Mouse (Mus musculus) hindbrain, embryonic 11.5 days (tissue): ENCODE measurements around the gene Fundc2. TPM values are rescaled to one million over a fixed set of nuclear protein-coding genes. Genes with fewer than 3 reads are reported as not detected.
A peak's percentile ranks its signal among the peaks of the same experiment; 100 is the strongest.

ENCODE experiments used
- ATAC-seq: fragments of 200-750 bp; cut with Nextera tagmentation; 2 replicates; pipeline ENCODE4 v1.8.0; 2017; ENCODE audit warnings: mild to moderate bottlenecking, moderate TSS enrichment, moderate library complexity; ENCODE audit not compliant: low FRiP score
- DNase-seq: peaks from one replicate; pipeline ENCODE4 v3.0.0-alpha.2; 2015; ENCODE audit warnings: low spot score
- H3K27ac ChIP-seq: fragments of 300-500 bp; sonication (generic); 2 replicates; pipeline ENCODE4 v1.5.1; 2014; ENCODE audit warnings: mild to moderate bottlenecking, low read depth, low read length
- H3K27me3 ChIP-seq: fragments of 300-500 bp; sonication (generic); 2 replicates; pipeline ENCODE4 v1.6.1; 2014; ENCODE audit warnings: mild to moderate bottlenecking, low read length, moderate library complexity, mixed read lengths; ENCODE audit not compliant: control insufficient read depth, insufficient read depth
- H3K36me3 ChIP-seq: fragments of 300-500 bp; sonication (generic); 2 replicates; pipeline ENCODE4 v1.6.1; 2014; ENCODE audit warnings: mild to moderate bottlenecking, low read length, moderate library complexity, mixed read lengths; ENCODE audit not compliant: control insufficient read depth, insufficient read depth
- H3K4me1 ChIP-seq: fragments of 300-500 bp; sonication (generic); replicated peaks from 2 replicates; pipeline ENCODE4 v1.6.1; 2014; ENCODE audit warnings: low read length, mixed read lengths; ENCODE audit not compliant: control insufficient read depth, insufficient read depth
- H3K4me2 ChIP-seq: fragments of 300-500 bp; sonication (generic); replicated peaks from 2 replicates; pipeline ENCODE4 v1.6.1; 2014; ENCODE audit warnings: mild to moderate bottlenecking, low read depth, low read length
- H3K4me3 ChIP-seq: fragments of 300-500 bp; sonication (generic); 2 replicates; pipeline ENCODE4 v1.5.1; 2014; ENCODE audit warnings: low read depth, low read length
- H3K9ac ChIP-seq: fragments of 300-500 bp; sonication (generic); 2 replicates; pipeline ENCODE4 v1.6.1; 2014; ENCODE audit warnings: low read depth, low read length
- H3K9me3 ChIP-seq: fragments of 300-500 bp; sonication (generic); 2 replicates; pipeline ENCODE4 v1.6.1; 2016; ENCODE audit warnings: low read length; ENCODE audit not compliant: control insufficient read depth
- WGBS: fragments of 180-500 bp; shearing (Covaris S2); extraction: QIAGEN DNeasy Blood & Tissue Kit; methylation state at CpG from one replicate; pipeline ENCODE4 v1.1.7; 2014; 5-methylcytosine and 5-hydroxymethylcytosine counted together
- polyA plus RNA-seq: library from polyadenylated mRNA; unstranded; fragments of >200 nt; fragmentation: Nextera tagmentation; extraction: Ambion mirVana; gene quantifications from 2 replicates; pipeline ENCODE4 v1.2.1, GENCODE M21; 2014

Gene Fundc2
- polyA plus RNA-seq = 37.5 and 44.6 TPM in 2 replicates

DNA sequence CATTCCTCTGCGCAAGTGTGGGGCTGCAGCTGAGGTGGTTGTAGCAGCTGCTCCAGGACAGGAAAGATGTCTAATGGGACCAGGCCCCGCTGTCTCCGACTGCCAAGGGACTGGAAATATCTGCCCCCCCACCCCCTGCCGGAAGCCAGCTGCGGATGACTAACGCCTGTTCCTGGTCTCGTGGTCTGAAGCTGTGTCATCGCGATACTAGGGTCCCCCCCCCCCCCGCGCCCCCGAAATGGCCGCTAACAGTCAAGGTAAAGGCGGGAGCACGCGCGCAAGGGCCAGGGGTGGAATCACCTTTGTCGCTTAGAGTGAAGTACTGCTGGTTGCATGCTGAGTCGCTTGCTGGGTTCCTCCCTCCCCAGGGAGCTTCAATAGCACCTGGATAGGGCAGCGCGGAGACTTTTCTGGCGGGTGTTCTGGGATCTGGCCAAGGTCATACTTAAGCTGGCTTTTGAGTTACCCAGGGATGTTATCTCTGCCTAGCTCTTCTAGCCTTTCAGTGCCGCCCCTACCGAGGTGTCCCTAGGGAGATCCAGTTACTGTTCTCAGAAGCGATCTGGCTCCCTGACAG, at the start of gene Fundc2, which contains the start of gene F8:
Gene Fundc2 (plus strand): TSS at position 205 of the 577 bp plus-strand sequence.
Gene F8 (minus strand): TSS at position 421 of the 577 bp plus-strand sequence.
- peak within 1 kb of the TSS; percentile 61 for H3K9ac ChIP-seq
- peak within 1 kb of the TSS; percentile 36 for H3K4me3 ChIP-seq
- H3K4me1 ChIP-seq = no peaks in the 10 kb centered on the region
- no peaks in the 10 kb centered on the region for H3K9me3 ChIP-seq
- ATAC-seq (peak; percentile 98), DNase-seq (peak; percentile 76)
- H3K4me2 ChIP-seq = peak within 1 kb of the TSS; percentile 33
- H3K27ac ChIP-seq = no peak within 1 kb of the TSS
- 8% methylated on average over 18 of the region's 25 CpGs for WGBS
- H3K36me3 ChIP-seq = no peaks in the 10 kb centered on the region
- no peaks in the 10 kb centered on the region for H3K27me3 ChIP-seq

DNA sequence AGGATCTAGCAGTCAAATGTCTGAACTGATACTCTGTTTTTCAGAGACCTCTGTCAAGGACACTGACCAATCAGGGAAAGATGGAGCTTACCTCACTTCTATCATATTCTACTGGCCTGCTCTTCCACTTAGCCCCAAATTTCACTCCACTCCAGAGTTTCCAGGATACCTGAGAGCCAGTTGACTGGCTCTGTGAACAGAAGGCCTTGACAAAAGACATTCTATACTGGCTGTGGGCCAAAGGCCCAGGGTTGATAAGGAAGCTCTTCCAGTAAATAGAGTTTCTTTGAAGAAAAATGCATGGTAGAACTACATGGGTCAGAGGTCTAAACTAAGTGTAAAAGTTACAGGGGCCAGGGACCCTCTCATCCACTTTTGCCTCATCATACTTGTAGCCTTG, 12.0 kb upstream of the Fundc2 start:
- no peaks in the 10 kb centered on the region for H3K4me1 ChIP-seq
- H3K27ac ChIP-seq = no peak overlapping the region

DNA sequence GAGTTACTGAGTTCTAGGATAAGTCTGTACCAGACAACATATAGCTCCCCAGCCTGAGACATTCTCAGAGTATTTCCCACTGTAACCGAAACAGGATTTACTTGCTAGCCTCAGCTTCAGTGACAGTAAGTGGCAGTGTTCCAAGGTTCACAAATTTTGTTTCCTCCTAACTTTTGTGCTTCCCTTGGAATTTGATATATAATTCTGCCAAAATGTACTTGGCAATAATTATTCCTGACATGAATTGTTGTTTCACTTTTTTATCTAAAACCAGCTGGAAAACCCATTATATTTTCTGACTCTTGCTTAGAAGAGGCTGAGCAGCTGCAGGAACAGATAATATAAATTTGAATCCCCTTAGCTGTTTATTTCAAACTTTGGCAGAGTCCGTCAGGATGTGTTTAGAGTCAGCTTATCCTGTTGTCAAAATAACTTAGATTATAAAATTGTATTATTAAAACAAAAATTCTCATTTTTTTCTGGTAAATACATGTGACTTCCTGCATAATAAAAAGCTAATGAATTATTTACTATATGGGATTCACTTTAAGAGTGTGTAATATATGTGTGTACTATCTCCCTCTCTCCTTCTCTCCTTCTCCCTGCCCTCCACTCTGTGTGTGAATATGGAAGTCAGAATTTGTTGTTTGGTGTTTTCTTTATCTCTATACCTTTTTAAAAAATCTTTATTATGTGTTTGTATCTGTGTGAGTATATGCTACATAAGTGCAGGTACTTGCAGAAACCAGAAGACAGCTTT, 9.4 kb upstream of the Fundc2 start:
- no peaks in the 10 kb centered on the region for H3K36me3 ChIP-seq
- ATAC-seq (no peak), DNase-seq (no peak)
- no peak overlapping the region for H3K4me3 ChIP-seq
- H3K4me1 ChIP-seq = no peaks in the 10 kb centered on the region
- H3K9ac ChIP-seq = no peak overlapping the region
- H3K9me3 ChIP-seq = no peaks in the 10 kb centered on the region
- no peak overlapping the region for H3K27ac ChIP-seq
- 86% methylated on average over 2 of the region's 2 CpGs for WGBS
- no peak overlapping the region for H3K4me2 ChIP-seq
- H3K27me3 ChIP-seq = no peaks in the 10 kb centered on the region

More for the DNA sequence above, 12.0 kb upstream of the Fundc2 start:
- Histone ChIP-seq H3K27me3 (no peaks in the 10 kb centered on the region), H3K4me3 (no peak overlapping the region), H3K9me3 (no peaks in the 10 kb centered on the region), H3K4me2 (no peak overlapping the region), H3K9ac (no peak overlapping the region), H3K36me3 (no peaks in the 10 kb centered on the region)
- DNase-seq (no peak), ATAC-seq (no peak)

DNA sequence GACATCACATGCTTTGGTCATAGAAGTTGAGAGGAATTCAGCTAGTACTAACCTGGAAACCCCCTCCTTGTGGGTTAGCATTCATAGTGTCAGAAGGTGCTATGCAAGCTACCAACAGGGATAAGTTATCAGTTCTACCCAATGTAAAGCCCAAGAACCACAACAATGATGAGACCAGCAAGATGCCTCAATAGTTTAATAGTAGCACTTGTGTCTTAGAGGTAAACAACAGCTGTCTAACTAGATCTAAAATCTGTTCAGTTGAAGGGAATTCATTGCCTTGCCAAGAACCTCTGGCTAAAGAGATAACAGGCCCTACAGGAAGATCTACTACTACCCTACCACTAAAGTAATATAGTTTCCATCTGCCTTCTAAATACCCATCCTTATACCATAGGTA, 5.4 kb upstream of the Fundc2 start:
- no peak overlapping the region for H3K27ac ChIP-seq
- H3K9ac ChIP-seq = no peak overlapping the region
- H3K4me3 ChIP-seq = no peak overlapping the region
- H3K27me3 ChIP-seq = no peaks in the 10 kb centered on the region
- DNase-seq (no peak), ATAC-seq (no peak)
- no peak overlapping the region for H3K4me2 ChIP-seq
- H3K9me3 ChIP-seq = no peaks in the 10 kb centered on the region
- H3K4me1 ChIP-seq = no peaks in the 10 kb centered on the region
- no peaks in the 10 kb centered on the region for H3K36me3 ChIP-seq

DNA sequence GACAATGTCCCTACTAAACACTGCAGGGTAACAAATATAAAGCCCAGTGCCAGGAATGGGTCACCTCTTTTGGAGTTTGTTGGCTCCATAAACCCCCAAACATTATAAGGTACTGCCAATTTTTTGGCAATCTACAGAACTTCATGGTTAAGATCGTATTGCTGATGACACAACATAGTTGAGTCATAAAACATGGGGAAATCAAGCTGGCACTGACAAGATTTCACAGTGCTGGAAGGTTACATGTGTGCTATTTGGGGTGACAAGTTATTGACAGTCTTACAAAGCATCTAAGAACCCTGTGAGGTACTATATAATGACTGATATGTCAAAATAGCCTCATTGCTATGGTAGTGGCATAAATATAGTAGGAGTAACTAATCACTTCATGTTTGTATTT, 1.0 kb upstream of the Fundc2 start:
- Histone ChIP-seq H3K9ac (no peak overlapping the region), H3K4me1 (no peaks in the 10 kb centered on the region), H3K9me3 (no peaks in the 10 kb centered on the region), H3K27ac (no peak overlapping the region), H3K27me3 (no peaks in the 10 kb centered on the region), H3K4me2 (no peak overlapping the region), H3K36me3 (no peaks in the 10 kb centered on the region), H3K4me3 (no peak overlapping the region)
- 94% methylated on average over 1 of the region's 1 CpGs for WGBS
- DNase-seq = no peak
- no peak for ATAC-seq

DNA sequence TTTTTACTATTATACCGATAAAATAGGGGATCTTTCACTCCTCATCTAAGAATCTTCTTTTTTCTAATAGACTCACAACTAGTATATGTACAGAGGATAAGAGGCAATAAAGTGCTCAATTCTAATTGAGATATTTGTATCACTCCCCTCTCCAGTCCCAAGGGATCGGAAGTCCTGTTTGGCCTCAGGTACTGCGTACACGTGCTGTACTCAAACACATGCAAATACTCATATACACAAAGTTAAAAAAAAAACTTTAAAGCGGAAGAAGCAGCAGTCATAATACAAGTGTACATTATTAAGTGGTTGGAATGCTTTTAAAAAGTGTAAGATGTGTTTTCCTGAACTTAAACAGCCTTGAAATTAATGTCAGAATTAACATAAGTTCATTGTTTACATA, 500 bp upstream of the Fundc2 start:
- H3K27me3 ChIP-seq = no peaks in the 10 kb centered on the region
- no peaks in the 10 kb centered on the region for H3K9me3 ChIP-seq
- H3K4me1 ChIP-seq = no peaks in the 10 kb centered on the region
- 70% methylated on average over 5 of the region's 5 CpGs for WGBS
- H3K36me3 ChIP-seq = no peaks in the 10 kb centered on the region
- ATAC-seq (peak; percentile 23; the same call in 1 of the 2 replicates), DNase-seq (peak; percentile 3)
- no peak overlapping the region; the same call in 1 of the 2 replicates for H3K4me2 ChIP-seq
- no peak overlapping the region; the same call in 1 of the 2 replicates for H3K4me3 ChIP-seq
- no peak overlapping the region for H3K9ac ChIP-seq
- no peak overlapping the region for H3K27ac ChIP-seq

DNA sequence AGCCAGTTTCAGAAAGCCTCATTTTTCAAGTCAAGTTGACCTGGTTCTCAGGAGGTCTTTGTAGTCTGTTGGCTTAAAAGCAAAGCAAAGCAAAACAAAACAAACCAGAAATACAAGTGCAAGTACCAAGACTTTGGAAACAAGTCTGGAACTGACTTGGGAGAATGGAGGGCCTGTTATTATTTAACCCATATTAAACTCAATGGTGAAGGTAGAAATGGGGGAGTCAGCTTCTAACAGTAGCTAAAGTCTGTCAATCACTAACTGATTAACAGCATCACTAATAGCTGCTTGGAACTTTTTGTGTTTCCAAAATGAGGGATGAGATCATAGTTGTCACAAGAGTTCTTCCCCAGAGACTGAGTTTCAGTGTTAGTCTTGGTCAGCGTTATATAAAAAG, 17.3 kb downstream of the Fundc2 start:
- no peak overlapping the region for H3K4me3 ChIP-seq
- H3K4me2 ChIP-seq = no peak overlapping the region
- DNase-seq (no peak), ATAC-seq (no peak)
- no peaks in the 10 kb centered on the region for H3K4me1 ChIP-seq
- no peak overlapping the region for H3K27ac ChIP-seq
- no peak overlapping the region for H3K9ac ChIP-seq
- no peaks in the 10 kb centered on the region for H3K36me3 ChIP-seq
- 97% methylated on average over 1 of the region's 1 CpGs for WGBS
- H3K9me3 ChIP-seq = no peaks in the 10 kb centered on the region
- H3K27me3 ChIP-seq = no peaks in the 10 kb centered on the region

DNA sequence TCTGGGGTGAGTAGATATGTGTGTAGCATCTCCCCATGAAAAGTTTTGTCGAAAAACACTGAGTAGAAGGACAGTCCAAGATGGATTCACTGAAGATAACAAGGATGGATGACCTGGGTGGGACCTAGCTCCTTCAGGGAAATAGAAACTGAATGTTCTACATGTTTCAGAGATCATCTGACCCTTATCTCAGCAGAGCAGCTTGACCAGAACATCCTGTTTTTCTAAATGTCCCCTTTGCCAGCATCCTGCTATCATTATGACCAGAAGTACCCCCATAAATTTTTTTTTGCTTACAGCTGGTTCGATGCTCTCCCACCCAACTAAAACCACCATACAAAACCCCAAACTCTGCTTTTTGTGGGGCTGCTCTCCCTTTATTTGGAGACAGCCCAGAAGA, 20.5 kb downstream of the Fundc2 start:
- no peaks in the 10 kb centered on the region for H3K4me1 ChIP-seq
- DNase-seq (no peak), ATAC-seq (no peak)
- 86% methylated on average over 2 of the region's 2 CpGs for WGBS
- no peaks in the 10 kb centered on the region for H3K36me3 ChIP-seq
- H3K9me3 ChIP-seq = no peaks in the 10 kb centered on the region
- H3K9ac ChIP-seq = no peak overlapping the region
- no peak overlapping the region for H3K4me3 ChIP-seq
- H3K27me3 ChIP-seq = no peaks in the 10 kb centered on the region
- H3K4me2 ChIP-seq = no peak overlapping the region
- no peak overlapping the region for H3K27ac ChIP-seq

DNA sequence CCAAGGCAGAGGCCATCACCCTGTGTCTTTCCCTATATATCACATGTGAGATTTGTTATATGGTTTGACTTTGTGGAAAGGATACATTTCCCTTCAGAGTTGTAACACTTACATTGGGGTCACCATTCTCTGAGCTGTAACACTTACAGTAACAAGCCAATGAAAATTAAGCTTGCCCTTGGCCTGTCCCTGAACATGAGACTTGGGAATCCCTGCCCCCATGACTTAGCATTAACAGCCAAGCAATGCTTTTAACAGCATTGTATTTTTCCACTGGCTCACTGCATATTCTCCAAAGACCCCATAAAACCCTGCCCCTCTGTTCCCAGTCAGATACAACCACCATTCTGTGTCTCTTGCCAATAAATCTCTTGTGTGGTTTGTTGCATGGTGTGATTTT, 21.2 kb downstream of the Fundc2 start:
- ATAC-seq (no peak), DNase-seq (no peak)
- H3K27ac ChIP-seq = no peak overlapping the region
- no peak overlapping the region for H3K9ac ChIP-seq
- H3K36me3 ChIP-seq = no peaks in the 10 kb centered on the region
- no peak overlapping the region for H3K4me3 ChIP-seq
- no peaks in the 10 kb centered on the region for H3K4me1 ChIP-seq
- no peak overlapping the region for H3K4me2 ChIP-seq
- no peaks in the 10 kb centered on the region for H3K9me3 ChIP-seq
- H3K27me3 ChIP-seq = no peaks in the 10 kb centered on the region
